Mouse (Mus musculus): ENCODE measurements around the gene Dpf1. TPM values are rescaled to one million over a fixed set of nuclear protein-coding genes. Genes with fewer than 3 reads are reported as not detected.

Gene Dpf1
- total RNA-seq, 1 experiment from 2014 or later = 0.05 TPM

GRCm38 (mm10) chr7:29327087-29327486 lies 23.3 kb downstream of the Dpf1 start:
- ATAC-seq (replicated peaks in 1 of 2; ENCODE audit: insufficient read depth in 1 of 2, low FRiP score in 2 of 2, low TSS enrichment in 1 of 2, low read depth in 1 of 2, poor library complexity in 2 of 2, severe bottlenecking in 2 of 2) = no peak

- ATAC-seq (replicated peaks in 1 of 2; ENCODE audit: insufficient read depth in 1 of 2, low FRiP score in 2 of 2, low TSS enrichment in 1 of 2, low read depth in 1 of 2, poor library complexity in 2 of 2, severe bottlenecking in 2 of 2) = no peak
These were observed 25.2 kb downstream of the Dpf1 start for GRCm38 (mm10) chr7:29328984-29329383.

- ATAC-seq (replicated peaks in 1 of 2; ENCODE audit: insufficient read depth in 1 of 2, low FRiP score in 2 of 2, low TSS enrichment in 1 of 2, low read depth in 1 of 2, poor library complexity in 2 of 2, severe bottlenecking in 2 of 2) = no peak
These were observed 30.4 kb downstream of the Dpf1 start for GRCm38 (mm10) chr7:29334156-29334555.

- ATAC-seq (replicated peaks in 1 of 2; ENCODE audit: insufficient read depth in 1 of 2, low FRiP score in 2 of 2, low TSS enrichment in 1 of 2, low read depth in 1 of 2, poor library complexity in 2 of 2, severe bottlenecking in 2 of 2) = no peak
These were observed 31.5 kb downstream of the Dpf1 start for GRCm38 (mm10) chr7:29335276-29335675.

GRCm38 (mm10) chr7:29335841-29336671 lies 32.3 kb downstream of the Dpf1 start:
- ATAC-seq (replicated peaks in 1 of 2; ENCODE audit: insufficient read depth in 1 of 2, low FRiP score in 2 of 2, low TSS enrichment in 1 of 2, low read depth in 1 of 2, poor library complexity in 2 of 2, severe bottlenecking in 2 of 2) = no peak

GRCm38 (mm10) chr7:29336795-29337319 lies 33.1 kb downstream of the Dpf1 start:
- ATAC-seq (replicated peaks in 1 of 2; ENCODE audit: insufficient read depth in 1 of 2, low FRiP score in 2 of 2, low TSS enrichment in 1 of 2, low read depth in 1 of 2, poor library complexity in 2 of 2, severe bottlenecking in 2 of 2) = no peak

- no peak for ATAC-seq (replicated peaks in 1 of 2; ENCODE audit: insufficient read depth in 1 of 2, low FRiP score in 2 of 2, low TSS enrichment in 1 of 2, low read depth in 1 of 2, poor library complexity in 2 of 2, severe bottlenecking in 2 of 2)
These were observed 34.0 kb downstream of the Dpf1 start for GRCm38 (mm10) chr7:29337766-29338165.

- no peak for ATAC-seq (replicated peaks in 1 of 2; ENCODE audit: insufficient read depth in 1 of 2, low FRiP score in 2 of 2, low TSS enrichment in 1 of 2, low read depth in 1 of 2, poor library complexity in 2 of 2, severe bottlenecking in 2 of 2)
These were observed 34.7 kb downstream of the Dpf1 start for GRCm38 (mm10) chr7:29338351-29338919.

GRCm38 (mm10) chr7:29338984-29339679 lies 35.4 kb downstream of the Dpf1 start:
- peak; percentile 33 to 42; a peak in 1 of 4 replicates for ATAC-seq (replicated peaks in 1 of 2; ENCODE audit: insufficient read depth in 1 of 2, low FRiP score in 2 of 2, low TSS enrichment in 1 of 2, low read depth in 1 of 2, poor library complexity in 2 of 2, severe bottlenecking in 2 of 2)

GRCm38 (mm10) chr7:29340247-29340646 lies 36.5 kb downstream of the Dpf1 start:
- no peak for ATAC-seq (replicated peaks in 1 of 2; ENCODE audit: insufficient read depth in 1 of 2, low FRiP score in 2 of 2, low TSS enrichment in 1 of 2, low read depth in 1 of 2, poor library complexity in 2 of 2, severe bottlenecking in 2 of 2)

- no peak for ATAC-seq (replicated peaks in 1 of 2; ENCODE audit: insufficient read depth in 1 of 2, low FRiP score in 2 of 2, low TSS enrichment in 1 of 2, low read depth in 1 of 2, poor library complexity in 2 of 2, severe bottlenecking in 2 of 2)
These were observed 37.1 kb downstream of the Dpf1 start for GRCm38 (mm10) chr7:29340838-29341237.

GRCm38 (mm10) chr7:29341722-29342121 lies 38.0 kb downstream of the Dpf1 start:
- no peak for ATAC-seq (replicated peaks in 1 of 2; ENCODE audit: insufficient read depth in 1 of 2, low FRiP score in 2 of 2, low TSS enrichment in 1 of 2, low read depth in 1 of 2, poor library complexity in 2 of 2, severe bottlenecking in 2 of 2)

- no peak for ATAC-seq (replicated peaks in 1 of 2; ENCODE audit: insufficient read depth in 1 of 2, low FRiP score in 2 of 2, low TSS enrichment in 1 of 2, low read depth in 1 of 2, poor library complexity in 2 of 2, severe bottlenecking in 2 of 2)
These were observed 38.8 kb downstream of the Dpf1 start for GRCm38 (mm10) chr7:29342489-29343092.

- ATAC-seq (replicated peaks in 1 of 2; ENCODE audit: insufficient read depth in 1 of 2, low FRiP score in 2 of 2, low TSS enrichment in 1 of 2, low read depth in 1 of 2, poor library complexity in 2 of 2, severe bottlenecking in 2 of 2) = no peak
These were observed 40.0 kb downstream of the Dpf1 start for GRCm38 (mm10) chr7:29343746-29344145.

- ATAC-seq (replicated peaks in 1 of 2; ENCODE audit: insufficient read depth in 1 of 2, low FRiP score in 2 of 2, low TSS enrichment in 1 of 2, low read depth in 1 of 2, poor library complexity in 2 of 2, severe bottlenecking in 2 of 2) = no peak
These were observed 41.8 kb downstream of the Dpf1 start for GRCm38 (mm10) chr7:29345534-29345933.

- ATAC-seq (replicated peaks in 1 of 2; ENCODE audit: insufficient read depth in 1 of 2, low FRiP score in 2 of 2, low TSS enrichment in 1 of 2, low read depth in 1 of 2, poor library complexity in 2 of 2, severe bottlenecking in 2 of 2) = no peak
These were observed 42.5 kb downstream of the Dpf1 start for GRCm38 (mm10) chr7:29346212-29346611.

- no peak for ATAC-seq (replicated peaks in 1 of 2; ENCODE audit: insufficient read depth in 1 of 2, low FRiP score in 2 of 2, low TSS enrichment in 1 of 2, low read depth in 1 of 2, poor library complexity in 2 of 2, severe bottlenecking in 2 of 2)
These were observed 46.7 kb downstream of the Dpf1 start for GRCm38 (mm10) chr7:29350489-29350888.

- ATAC-seq (replicated peaks in 1 of 2; ENCODE audit: insufficient read depth in 1 of 2, low FRiP score in 2 of 2, low TSS enrichment in 1 of 2, low read depth in 1 of 2, poor library complexity in 2 of 2, severe bottlenecking in 2 of 2) = no peak
These were observed 48.5 kb downstream of the Dpf1 start for GRCm38 (mm10) chr7:29352246-29352645.
